Mouse (Mus musculus): ENCODE results near the gene Ccdc187. TPM values are rescaled to one million over a fixed set of nuclear protein-coding genes. Genes with fewer than 3 reads are reported as not detected.
A peak's percentile ranks its signal among the peaks of the same experiment; 100 is the strongest.

Gene Ccdc187
- polyA plus RNA-seq, 1 experiment from 2014 or later: not detected

GRCm38 (mm10) chr2:26329402-26329801 is 35.0 kb upstream of the Ccdc187 start:
- Histone ChIP-seq H3K27ac (ENCODE audit: low read depth, low read length) (no peak overlapping the region), H3K9ac (ENCODE audit: low read length) (no peak overlapping the region), H3K4me2 (ENCODE audit: low read depth) (no peak overlapping the region), H3K36me3 (ENCODE audit: control insufficient read depth, insufficient read depth, low read length) (peaks cover 23% of the 10 kb centered on the region), H3K27me3 (ENCODE audit: control insufficient read depth, insufficient read depth, low read length) (no peaks in the 10 kb centered on the region), H3K9me3 (ENCODE audit: control insufficient read depth, low read length) (no peaks in the 10 kb centered on the region), H3K4me1 (ENCODE audit: control insufficient read depth, insufficient read depth, low read length) (no peaks in the 10 kb centered on the region), H3K4me3 (ENCODE audit: low read depth, low read length) (no peak overlapping the region)
- DNase-seq (ENCODE audit: low spot score) (no peak), ATAC-seq (ENCODE audit: insufficient read depth, low FRiP score, low TSS enrichment) (no peak)
- WGBS: 65% methylated on average over 8 of the region's 8 CpGs

GRCm38 (mm10) chr2:26327852-26328251 is 33.5 kb upstream of the Ccdc187 start:
- Histone ChIP-seq H3K36me3 (ENCODE audit: control insufficient read depth, insufficient read depth, low read length) (peaks cover 27% of the 10 kb centered on the region), H3K27ac (ENCODE audit: low read depth, low read length) (no peak overlapping the region), H3K4me2 (ENCODE audit: low read depth) (no peak overlapping the region), H3K9ac (ENCODE audit: low read length) (no peak overlapping the region), H3K27me3 (ENCODE audit: control insufficient read depth, insufficient read depth, low read length) (no peaks in the 10 kb centered on the region), H3K4me1 (ENCODE audit: control insufficient read depth, insufficient read depth, low read length) (no peaks in the 10 kb centered on the region), H3K9me3 (ENCODE audit: control insufficient read depth, low read length) (no peaks in the 10 kb centered on the region), H3K4me3 (ENCODE audit: low read depth, low read length) (no peak overlapping the region)
- ATAC-seq (ENCODE audit: insufficient read depth, low FRiP score, low TSS enrichment) (no peak), DNase-seq (ENCODE audit: low spot score) (no peak)
- WGBS: 88% methylated on average over 4 of the region's 4 CpGs

GRCm38 (mm10) chr2:26325386-26326181 is 31.2 kb upstream of the Ccdc187 start:
- no peak overlapping the region for H3K9ac ChIP-seq (ENCODE audit: low read length)
- no peaks in the 10 kb centered on the region for H3K27me3 ChIP-seq (ENCODE audit: control insufficient read depth, insufficient read depth, low read length)
- peaks cover 28% of the 10 kb centered on the region for H3K36me3 ChIP-seq (ENCODE audit: control insufficient read depth, insufficient read depth, low read length)
- ATAC-seq (ENCODE audit: insufficient read depth, low FRiP score, low TSS enrichment) (peak; percentile 84), DNase-seq (ENCODE audit: low spot score) (peak; percentile 73)
- WGBS: 70% methylated on average over 15 of the region's 15 CpGs
- no peak overlapping the region for H3K27ac ChIP-seq (ENCODE audit: low read depth, low read length)
- H3K4me3 ChIP-seq (ENCODE audit: low read depth, low read length): no peak overlapping the region
- H3K4me2 ChIP-seq (ENCODE audit: low read depth): no peak overlapping the region
- no peaks in the 10 kb centered on the region for H3K4me1 ChIP-seq (ENCODE audit: control insufficient read depth, insufficient read depth, low read length)
- no peaks in the 10 kb centered on the region for H3K9me3 ChIP-seq (ENCODE audit: control insufficient read depth, low read length)

GRCm38 (mm10) chr2:26324917-26325316 is 30.6 kb upstream of the Ccdc187 start:
- Histone ChIP-seq H3K36me3 (ENCODE audit: control insufficient read depth, insufficient read depth, low read length) (peaks cover 28% of the 10 kb centered on the region), H3K27ac (ENCODE audit: low read depth, low read length) (no peak overlapping the region), H3K9me3 (ENCODE audit: control insufficient read depth, low read length) (no peaks in the 10 kb centered on the region), H3K4me3 (ENCODE audit: low read depth, low read length) (no peak overlapping the region), H3K9ac (ENCODE audit: low read length) (no peak overlapping the region), H3K27me3 (ENCODE audit: control insufficient read depth, insufficient read depth, low read length) (no peaks in the 10 kb centered on the region), H3K4me2 (ENCODE audit: low read depth) (no peak overlapping the region), H3K4me1 (ENCODE audit: control insufficient read depth, insufficient read depth, low read length) (no peaks in the 10 kb centered on the region)
- DNase-seq (ENCODE audit: low spot score): no peak
- no peak for ATAC-seq (ENCODE audit: insufficient read depth, low FRiP score, low TSS enrichment)
- WGBS: 86% methylated on average over 2 of the region's 2 CpGs

GRCm38 (mm10) chr2:26323589-26324325 is 29.4 kb upstream of the Ccdc187 start:
- H3K4me3 ChIP-seq (ENCODE audit: low read depth, low read length): no peak overlapping the region
- 94% methylated on average over 13 of the region's 13 CpGs for WGBS

GRCm38 (mm10) chr2:26320245-26321185 is 26.2 kb upstream of the Ccdc187 start:
- Histone ChIP-seq H3K9me3 (ENCODE audit: control insufficient read depth, low read length) (no peaks in the 10 kb centered on the region), H3K36me3 (ENCODE audit: control insufficient read depth, insufficient read depth, low read length) (peaks cover 13% of the 10 kb centered on the region), H3K27ac (ENCODE audit: low read depth, low read length) (no peak overlapping the region), H3K4me3 (ENCODE audit: low read depth, low read length) (no peak overlapping the region), H3K4me1 (ENCODE audit: control insufficient read depth, insufficient read depth, low read length) (peaks cover 13% of the 10 kb centered on the region), H3K4me2 (ENCODE audit: low read depth) (no peak overlapping the region), H3K9ac (ENCODE audit: low read length) (no peak overlapping the region), H3K27me3 (ENCODE audit: control insufficient read depth, insufficient read depth, low read length) (no peaks in the 10 kb centered on the region)
- DNase-seq (ENCODE audit: low spot score): no peak
- ATAC-seq (ENCODE audit: insufficient read depth, low FRiP score, low TSS enrichment): no peak
- 92% methylated on average over 14 of the region's 14 CpGs for WGBS

More at GRCm38 (mm10) chr2:26323589-26324325, 29.4 kb upstream of the Ccdc187 start:
- no peak overlapping the region for H3K4me2 ChIP-seq (ENCODE audit: low read depth)
- DNase-seq (ENCODE audit: low spot score) (no peak), ATAC-seq (ENCODE audit: insufficient read depth, low FRiP score, low TSS enrichment) (no peak)
- no peaks in the 10 kb centered on the region for H3K9me3 ChIP-seq (ENCODE audit: control insufficient read depth, low read length)
- no peaks in the 10 kb centered on the region for H3K27me3 ChIP-seq (ENCODE audit: control insufficient read depth, insufficient read depth, low read length)
- H3K9ac ChIP-seq (ENCODE audit: low read length): no peak overlapping the region
- peaks cover 28% of the 10 kb centered on the region for H3K36me3 ChIP-seq (ENCODE audit: control insufficient read depth, insufficient read depth, low read length)
- no peaks in the 10 kb centered on the region for H3K4me1 ChIP-seq (ENCODE audit: control insufficient read depth, insufficient read depth, low read length)
- no peak overlapping the region for H3K27ac ChIP-seq (ENCODE audit: low read depth, low read length)

- DNase-seq (ENCODE audit: low spot score): no peak
- peaks cover 17% of the 10 kb centered on the region for H3K4me1 ChIP-seq (ENCODE audit: control insufficient read depth, insufficient read depth, low read length)
- no peak overlapping the region for H3K9ac ChIP-seq (ENCODE audit: low read length)
These were observed 25.3 kb upstream of the Ccdc187 start for GRCm38 (mm10) chr2:26319519-26320244.

GRCm38 (mm10) chr2:26319109-26319508 is 24.8 kb upstream of the Ccdc187 start:
- H3K36me3 ChIP-seq (ENCODE audit: control insufficient read depth, insufficient read depth, low read length): peaks cover 5% of the 10 kb centered on the region; the same call in 1 of the 2 replicates
- H3K27me3 ChIP-seq (ENCODE audit: control insufficient read depth, insufficient read depth, low read length): no peaks in the 10 kb centered on the region
- H3K4me1 ChIP-seq (ENCODE audit: control insufficient read depth, insufficient read depth, low read length): peaks cover 23% of the 10 kb centered on the region
- H3K27ac ChIP-seq (ENCODE audit: low read depth, low read length): no peak overlapping the region
- no peak overlapping the region for H3K4me2 ChIP-seq (ENCODE audit: low read depth)
- 92% methylated on average over 9 of the region's 9 CpGs for WGBS
- ATAC-seq (ENCODE audit: insufficient read depth, low FRiP score, low TSS enrichment) (no peak), DNase-seq (ENCODE audit: low spot score) (no peak)
- no peaks in the 10 kb centered on the region for H3K9me3 ChIP-seq (ENCODE audit: control insufficient read depth, low read length)
- H3K9ac ChIP-seq (ENCODE audit: low read length): no peak overlapping the region
- H3K4me3 ChIP-seq (ENCODE audit: low read depth, low read length): no peak overlapping the region

More at GRCm38 (mm10) chr2:26319519-26320244, 25.3 kb upstream of the Ccdc187 start:
- no peaks in the 10 kb centered on the region for H3K9me3 ChIP-seq (ENCODE audit: control insufficient read depth, low read length)
- no peak for ATAC-seq (ENCODE audit: insufficient read depth, low FRiP score, low TSS enrichment)
- 91% methylated on average over 13 of the region's 13 CpGs for WGBS
- H3K4me3 ChIP-seq (ENCODE audit: low read depth, low read length): no peak overlapping the region
- no peak overlapping the region for H3K4me2 ChIP-seq (ENCODE audit: low read depth)
- no peaks in the 10 kb centered on the region for H3K27me3 ChIP-seq (ENCODE audit: control insufficient read depth, insufficient read depth, low read length)
- H3K36me3 ChIP-seq (ENCODE audit: control insufficient read depth, insufficient read depth, low read length): peaks cover 8% of the 10 kb centered on the region; the same call in 1 of the 2 replicates
- no peak overlapping the region for H3K27ac ChIP-seq (ENCODE audit: low read depth, low read length)
